Mouse (Mus musculus) cerebellum, adult 2 months (tissue): Measurements from ENCODE around the gene Dbx2. TPM values are rescaled to one million over a fixed set of nuclear protein-coding genes. Genes with fewer than 3 reads are reported as not detected.

ENCODE experiments used
- DNase-seq, 2 experiments: peaks; one replicate each; pipeline ENCODE4 v3.0.0; 2021
- H3K27ac ChIP-seq: fragments of 200-500 bp; 2 replicates; pipeline ENCODE4 v1.5.1; 2012; ENCODE audit warnings: low read length, control low read depth, inconsistent platforms; ENCODE audit not compliant: insufficient read depth
- H3K27me3 ChIP-seq: fragments of 200-500 bp; 2 replicates; pipeline ENCODE4 v1.6.1; 2012; ENCODE audit warnings: inconsistent platforms, mild to moderate bottlenecking, low read length, moderate library complexity; ENCODE audit not compliant: control insufficient read depth, insufficient read depth
- H3K4me1 ChIP-seq: fragments of 200-500 bp; 2 replicates; pipeline ENCODE4 v1.6.1; 2011; ENCODE audit warnings: low read length; ENCODE audit not compliant: control insufficient read depth, insufficient read depth
- H3K4me3 ChIP-seq: fragments of 200-500 bp; replicated peaks from 2 replicates; pipeline ENCODE3; 2011; ENCODE audit warnings: mild to moderate bottlenecking, low read depth, low read length, control low read depth; ENCODE audit not compliant: insufficient read depth
- CTCF ChIP-seq: fragments of 200-500 bp; IDR thresholded peaks from 2 replicates; pipeline ENCODE4 v1.5.1; 2011; ENCODE audit warnings: low read depth, mild to moderate bottlenecking, control low read depth, low read length, moderate library complexity, borderline replicate concordance; ENCODE audit not compliant: insufficient read depth
- POLR2A ChIP-seq: fragments of 200-500 bp; IDR thresholded peaks from 2 replicates; pipeline ENCODE4 v1.6.1; 2011; ENCODE audit warnings: low read length, control low read depth, borderline replicate concordance; ENCODE audit not compliant: insufficient read depth
- WGBS: fragments of 180-500 bp; shearing (Covaris S2); methylation state at CpG from one replicate; pipeline ENCODE4 v1.1.7; 2018; 5-methylcytosine and 5-hydroxymethylcytosine counted together
- polyA plus RNA-seq: library from polyadenylated mRNA; depleted of rRNA; stranded (reverse); fragments of >200 nt; gene quantifications from 2 replicates; pipeline ENCODE4 v1.2.3, GENCODE M21; 2012

The Dbx2 gene
- polyA plus RNA-seq, 1 experiment, result 21.1 TPM

- Histone ChIP-seq H3K27ac (no peak overlapping the region), H3K27me3 (peaks cover 4% of the 10 kb centered on the region; the same call in 1 of the 2 replicates), H3K4me1 (no peaks in the 10 kb centered on the region), H3K4me3 (no peak overlapping the region)
- DNase-seq, result no peak
- TF ChIP-seq CTCF (no peak), POLR2A (no peak)
- WGBS, result 8% methylated on average over 23 of the region's 23 CpGs
These were observed 2.7 kb downstream of the Dbx2 start for GRCm38 (mm10) chr15:95652898-95653707.

- Histone ChIP-seq H3K27me3 (peaks cover 4% of the 10 kb centered on the region; the same call in 1 of the 2 replicates), H3K4me1 (no peaks in the 10 kb centered on the region), H3K4me3 (no peak overlapping the region), H3K27ac (no peak overlapping the region)
- WGBS, result 7% methylated on average over 3 of the region's 3 CpGs
- DNase-seq, result no peak
- no peak for TF ChIP-seq CTCF
- TF ChIP-seq POLR2A, result no peak
These were observed 3.9 kb downstream of the Dbx2 start for GRCm38 (mm10) chr15:95651824-95652223.

GRCm38 (mm10) chr15:95643505-95644029, 12.2 kb downstream of the Dbx2 start:
- no peak for DNase-seq
- Histone ChIP-seq H3K4me3 (no peak overlapping the region), H3K27ac (no peak overlapping the region), H3K4me1 (no peaks in the 10 kb centered on the region), H3K27me3 (no peaks in the 10 kb centered on the region; the same call in 1 of the 2 replicates)
- 50% methylated on average over 15 of the region's 15 CpGs for WGBS
- no peak for TF ChIP-seq POLR2A
- TF ChIP-seq CTCF, result no peak

GRCm38 (mm10) chr15:95640347-95640746, 15.4 kb downstream of the Dbx2 start:
- H3K27ac ChIP-seq, result no peak overlapping the region
- no peak for DNase-seq
- no peaks in the 10 kb centered on the region; the same call in 1 of the 2 replicates for H3K27me3 ChIP-seq
- no peak overlapping the region for H3K4me3 ChIP-seq
- 8% methylated on average over 11 of the region's 11 CpGs for WGBS
- TF ChIP-seq CTCF (no peak), POLR2A (no peak)
- H3K4me1 ChIP-seq, result no peaks in the 10 kb centered on the region

- no peaks in the 10 kb centered on the region; the same call in 1 of the 2 replicates for H3K27me3 ChIP-seq
These were observed 16.0 kb downstream of the Dbx2 start for GRCm38 (mm10) chr15:95639829-95640134.

GRCm38 (mm10) chr15:95639115-95639828, 16.5 kb downstream of the Dbx2 start:
- H3K27ac ChIP-seq, result no peak overlapping the region
- no peaks in the 10 kb centered on the region; the same call in 1 of the 2 replicates for H3K27me3 ChIP-seq
- H3K4me3 ChIP-seq, result no peak overlapping the region
- no peak for DNase-seq
- no peaks in the 10 kb centered on the region for H3K4me1 ChIP-seq
- 21% methylated on average over 20 of the region's 20 CpGs for WGBS
- TF ChIP-seq CTCF (no peak), POLR2A (no peak)

More at GRCm38 (mm10) chr15:95639829-95640134, 16.0 kb downstream of the Dbx2 start:
- TF ChIP-seq CTCF, result no peak
- no peak for TF ChIP-seq POLR2A
- no peak overlapping the region for H3K4me3 ChIP-seq
- no peak overlapping the region for H3K27ac ChIP-seq
- no peak for DNase-seq
- WGBS, result 10% methylated on average over 9 of the region's 9 CpGs
- H3K4me1 ChIP-seq, result no peaks in the 10 kb centered on the region

- no peak overlapping the region for H3K4me3 ChIP-seq
- 50% methylated on average over 4 of the region's 4 CpGs for WGBS
- H3K4me1 ChIP-seq, result no peaks in the 10 kb centered on the region
- TF ChIP-seq CTCF (no peak), POLR2A (no peak)
- no peaks in the 10 kb centered on the region for H3K27me3 ChIP-seq
- no peak for DNase-seq
- no peak overlapping the region for H3K27ac ChIP-seq
These were observed 31.4 kb downstream of the Dbx2 start for GRCm38 (mm10) chr15:95624396-95624795.
